Mouse (Mus musculus) midbrain, embryonic 11.5 days (tissue): ENCODE data around the gene Wnk4. TPM values are rescaled to one million over a fixed set of nuclear protein-coding genes. Genes with fewer than 3 reads are reported as not detected.

Source experiments
- ATAC-seq: fragments of 200-750 bp; cut with Nextera tagmentation; 2 replicates; pipeline ENCODE4 v1.8.0; 2017; ENCODE audit warnings: moderate TSS enrichment, moderate library complexity; ENCODE audit not compliant: low FRiP score
- DNase-seq: peaks from one replicate; pipeline ENCODE4 v3.0.0; 2015; ENCODE audit warnings: low spot score; ENCODE audit errors: missing footprints
- H3K27ac ChIP-seq: fragments of 300-500 bp; sonication (generic); 2 replicates; pipeline ENCODE4 v1.5.1; 2014; ENCODE audit warnings: low read depth, low read length
- H3K27me3 ChIP-seq: fragments of 300-500 bp; sonication (generic); 2 replicates; pipeline ENCODE4 v1.6.1; 2014; ENCODE audit warnings: mild to moderate bottlenecking, low read length, moderate library complexity, mixed read lengths; ENCODE audit not compliant: control insufficient read depth, insufficient read depth
- H3K36me3 ChIP-seq: fragments of 300-500 bp; sonication (generic); 2 replicates; pipeline ENCODE4 v1.6.1; 2014; ENCODE audit warnings: mild to moderate bottlenecking, low read length, moderate library complexity, mixed read lengths; ENCODE audit not compliant: control insufficient read depth, insufficient read depth
- H3K4me1 ChIP-seq: fragments of 300-500 bp; sonication (generic); 2 replicates; pipeline ENCODE4 v1.6.1; 2014; ENCODE audit warnings: low read length; ENCODE audit not compliant: control insufficient read depth, insufficient read depth
- H3K4me2 ChIP-seq: fragments of 300-500 bp; sonication (generic); 2 replicates; pipeline ENCODE4 v1.6.1; 2014; ENCODE audit warnings: mild to moderate bottlenecking, moderate library complexity
- H3K4me3 ChIP-seq: fragments of 300-500 bp; sonication (generic); 2 replicates; pipeline ENCODE4 v1.5.1; 2014; ENCODE audit warnings: low read depth, low read length
- H3K9ac ChIP-seq: fragments of 300-500 bp; sonication (generic); 2 replicates; pipeline ENCODE4 v1.6.1; 2014; ENCODE audit warnings: low read length
- H3K9me3 ChIP-seq: fragments of 300-500 bp; sonication (generic); 2 replicates; pipeline ENCODE4 v1.6.1; 2016; ENCODE audit warnings: low read length; ENCODE audit not compliant: control insufficient read depth
- whole genome bisulfite sequencing: fragments of 180-500 bp; shearing (Covaris S2); extraction: QIAGEN DNeasy Blood & Tissue Kit; methylation state at CpG from one replicate; pipeline ENCODE4 v1.1.7; 2014; 5-methylcytosine and 5-hydroxymethylcytosine counted together
- polyA plus RNA-seq: library from polyadenylated mRNA; unstranded; fragments of >200 nt; fragmentation: Nextera tagmentation; extraction: Ambion mirVana; gene quantifications from 2 replicates; pipeline ENCODE4 v1.2.1, GENCODE M21; 2014

The Wnk4 gene
- polyA plus RNA-seq, 1 experiment from 2014 or later, result 4.8 TPM

DNA sequence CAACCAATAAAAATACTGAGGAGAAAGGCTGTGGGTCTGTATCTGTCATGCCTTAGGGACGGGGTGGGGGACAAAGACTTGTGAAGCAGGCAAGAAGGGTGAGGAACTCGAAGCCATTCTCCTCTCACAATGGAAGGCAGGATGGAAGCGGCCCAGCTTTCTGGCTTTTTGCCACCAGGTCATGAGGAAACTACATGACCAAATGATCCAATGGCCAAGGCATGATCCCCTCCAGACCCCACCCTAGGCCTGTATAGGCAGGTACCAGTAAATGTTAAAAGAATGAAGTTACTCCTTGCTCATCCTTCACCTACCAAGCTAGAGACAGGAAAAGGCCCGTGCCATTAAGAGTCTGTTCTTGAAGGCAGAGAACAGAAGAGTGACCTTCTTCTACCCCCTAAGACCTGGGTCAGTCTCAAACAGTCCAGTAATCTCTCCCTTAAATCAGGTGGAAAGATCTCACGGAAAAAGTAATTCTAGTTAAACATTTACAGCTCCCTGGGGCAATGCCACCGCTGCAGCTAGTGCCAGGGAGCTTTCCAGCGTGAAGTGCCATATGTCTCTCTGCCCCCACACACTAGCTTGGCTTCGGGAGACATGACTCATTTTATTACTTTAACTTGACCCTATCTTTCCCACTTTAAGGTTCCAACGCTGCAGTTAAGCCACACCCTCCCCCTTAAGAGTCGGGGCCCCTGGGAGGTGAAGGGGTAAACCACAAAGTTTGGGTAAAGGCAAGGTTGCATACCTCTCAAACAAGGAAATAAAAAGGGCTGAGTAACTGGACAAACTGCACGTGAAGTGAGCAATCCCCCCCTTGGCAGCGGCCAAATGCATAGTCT is 17.2 kb downstream of the Wnk4 start:
- ATAC-seq (no peak), DNase-seq (peak; percentile 79)
- Histone ChIP-seq H3K36me3 (no peaks in the 10 kb centered on the region), H3K4me1 (peaks cover 17% of the 10 kb centered on the region), H3K4me2 (peak overlapping the region; percentile 87), H3K27ac (no peak overlapping the region), H3K4me3 (peak overlapping the region; percentile 54), H3K9ac (peak overlapping the region; percentile 76), H3K27me3 (no peaks in the 10 kb centered on the region; the same call in 1 of the 2 replicates), H3K9me3 (no peaks in the 10 kb centered on the region)
- 81% methylated on average over 12 of the region's 12 CpGs for WGBS

DNA sequence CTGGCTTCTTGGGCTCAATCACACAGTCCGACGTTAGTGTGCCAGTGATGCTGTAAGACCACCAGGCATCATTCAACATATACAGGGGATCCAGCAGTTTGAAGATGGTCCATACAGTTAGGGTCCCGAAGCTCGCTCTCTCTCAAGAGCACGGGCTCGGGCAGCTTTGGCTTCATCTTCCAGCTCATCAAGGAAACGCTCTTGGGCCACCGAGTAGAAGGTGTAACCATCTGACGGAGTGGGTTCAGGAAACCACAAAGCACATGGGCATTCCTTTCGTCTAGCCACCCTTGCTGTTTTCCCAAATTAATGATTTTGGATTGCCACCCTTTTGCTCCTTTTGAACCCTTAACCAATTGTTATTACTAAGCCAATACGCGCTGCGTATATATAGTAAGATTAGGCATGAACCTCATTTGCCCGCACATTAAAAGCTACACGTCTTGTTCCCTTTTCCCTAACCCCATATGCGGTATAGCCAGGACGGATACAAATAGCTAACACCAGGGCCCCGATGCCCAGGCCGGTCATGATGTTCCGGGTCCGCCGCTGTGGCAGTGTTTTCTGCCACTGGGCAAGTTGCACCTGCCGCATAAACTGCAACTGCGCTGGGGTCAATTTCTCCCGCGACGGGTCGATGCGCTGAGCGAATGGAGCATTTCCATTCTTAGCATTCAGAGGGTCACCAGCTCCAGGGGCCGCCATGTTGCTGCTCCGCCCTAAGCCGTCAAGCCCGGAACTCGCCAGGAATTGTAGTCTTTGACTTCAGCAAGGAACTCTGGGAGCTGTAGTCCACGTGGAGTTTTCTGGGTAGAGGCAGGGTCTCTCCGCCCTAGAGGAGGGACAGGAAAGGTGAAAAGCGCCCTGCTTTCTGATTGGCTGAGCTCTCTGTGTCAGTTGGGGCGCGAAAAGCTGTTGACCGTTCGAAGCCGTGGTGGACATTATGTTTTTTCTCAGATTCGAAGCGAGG is 18.1 kb downstream of the Wnk4 start, which contains the start of the genes Cntd1 and Coa3:
Gene Cntd1 (plus strand): TSS at position 790 of the 970 bp plus-strand sequence.
Gene Coa3 (minus strand): TSS at position 892 of the 970 bp plus-strand sequence.
- ATAC-seq (peak; percentile 96), DNase-seq (peak; percentile 95)
- H3K9me3 ChIP-seq, result no peaks in the 10 kb centered on the region
- H3K4me3 ChIP-seq, result peak within 1 kb of the TSS; percentile 54
- peak within 1 kb of the TSS; percentile 76 for H3K9ac ChIP-seq
- H3K4me1 ChIP-seq, result peaks cover 17% of the 10 kb centered on the region
- H3K27ac ChIP-seq, result no peak within 1 kb of the TSS
- 12% methylated on average over 45 of the region's 45 CpGs for WGBS
- no peaks in the 10 kb centered on the region; the same call in 1 of the 2 replicates for H3K27me3 ChIP-seq
- peak within 1 kb of the TSS; percentile 87 for H3K4me2 ChIP-seq
- no peaks in the 10 kb centered on the region for H3K36me3 ChIP-seq

DNA sequence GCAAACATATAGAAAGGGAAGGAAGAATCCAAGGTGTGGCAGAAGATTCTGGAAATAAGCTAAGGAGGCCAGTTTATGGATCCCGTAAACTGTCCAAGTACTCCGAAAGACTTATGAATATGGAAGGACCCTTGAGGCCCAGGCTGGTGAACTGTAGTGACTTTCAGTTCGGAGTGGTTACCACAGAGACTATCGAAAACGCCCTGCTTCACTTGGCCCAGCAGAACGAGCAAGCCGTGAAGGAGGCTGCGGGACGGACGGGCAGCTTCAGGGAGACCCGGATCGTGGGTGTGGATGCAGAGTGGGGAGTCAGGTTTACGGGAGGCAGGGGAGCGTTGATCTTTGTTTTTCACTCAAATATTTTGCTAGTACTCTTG is 18.8 kb downstream of the Wnk4 start:
- Histone ChIP-seq H3K4me1 (peaks cover 17% of the 10 kb centered on the region), H3K9me3 (no peaks in the 10 kb centered on the region), H3K36me3 (no peaks in the 10 kb centered on the region), H3K4me2 (peak overlapping the region; percentile 36), H3K27ac (no peak overlapping the region), H3K9ac (peak overlapping the region; percentile 21; the same call in 1 of the 2 replicates), H3K4me3 (peak overlapping the region; percentile 54), H3K27me3 (no peaks in the 10 kb centered on the region; the same call in 1 of the 2 replicates)
- 62% methylated on average over 14 of the region's 14 CpGs for WGBS
- ATAC-seq (peak; percentile 51), DNase-seq (no peak)

DNA sequence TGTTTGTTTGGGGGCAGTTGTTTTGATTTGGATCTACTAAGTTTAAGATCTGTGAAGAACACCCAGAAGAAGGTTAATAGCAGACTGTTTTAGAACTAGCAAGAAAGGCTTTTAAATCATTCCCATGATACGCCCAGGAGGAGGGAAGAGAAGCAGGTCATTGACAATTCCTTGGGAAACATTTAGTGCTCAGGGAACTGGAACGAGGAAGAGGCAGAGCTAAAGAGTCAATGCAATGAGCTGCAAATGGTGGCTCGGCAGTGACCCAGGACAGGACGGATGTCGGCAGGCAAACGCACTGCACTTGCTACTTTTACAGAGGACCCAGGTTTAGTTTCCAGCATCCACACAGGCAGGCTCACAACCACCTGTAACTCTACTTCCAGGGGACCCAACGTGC is 20.5 kb downstream of the Wnk4 start:
- ATAC-seq (no peak), DNase-seq (peak; percentile 51)
- no peak overlapping the region for H3K4me2 ChIP-seq
- no peak overlapping the region for H3K9ac ChIP-seq
- H3K27ac ChIP-seq, result no peak overlapping the region
- H3K4me3 ChIP-seq, result no peak overlapping the region
- H3K36me3 ChIP-seq, result no peaks in the 10 kb centered on the region
- no peaks in the 10 kb centered on the region; the same call in 1 of the 2 replicates for H3K27me3 ChIP-seq
- WGBS, result 55% methylated on average over 7 of the region's 7 CpGs
- peaks cover 17% of the 10 kb centered on the region for H3K4me1 ChIP-seq
- H3K9me3 ChIP-seq, result no peaks in the 10 kb centered on the region

DNA sequence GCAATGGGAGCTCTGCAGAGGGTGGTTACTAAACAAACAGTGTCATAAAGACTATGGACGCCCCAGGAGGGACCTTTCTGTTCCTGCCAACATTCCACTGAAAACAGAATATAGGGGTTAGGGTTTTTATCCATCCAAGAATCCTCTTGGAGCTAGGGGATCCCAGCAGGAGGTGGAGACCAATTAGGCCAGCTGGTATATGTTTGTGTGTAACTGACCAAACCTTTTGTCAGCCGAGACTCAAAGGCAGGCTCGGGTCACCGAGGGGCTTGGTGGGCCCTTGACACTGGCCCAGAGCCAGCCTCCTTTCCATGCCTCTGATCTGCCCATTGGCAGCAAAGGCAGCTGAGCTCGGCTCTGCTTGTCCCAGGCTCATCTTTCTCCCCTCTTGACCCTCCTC is 22.5 kb downstream of the Wnk4 start:
- Histone ChIP-seq H3K4me3 (no peak overlapping the region), H3K27ac (no peak overlapping the region), H3K4me1 (peaks cover 9% of the 10 kb centered on the region), H3K9me3 (no peaks in the 10 kb centered on the region), H3K27me3 (no peaks in the 10 kb centered on the region; the same call in 1 of the 2 replicates), H3K4me2 (no peak overlapping the region), H3K36me3 (no peaks in the 10 kb centered on the region), H3K9ac (no peak overlapping the region)
- ATAC-seq (no peak), DNase-seq (no peak)
- WGBS, result 34% methylated on average over 5 of the region's 5 CpGs

DNA sequence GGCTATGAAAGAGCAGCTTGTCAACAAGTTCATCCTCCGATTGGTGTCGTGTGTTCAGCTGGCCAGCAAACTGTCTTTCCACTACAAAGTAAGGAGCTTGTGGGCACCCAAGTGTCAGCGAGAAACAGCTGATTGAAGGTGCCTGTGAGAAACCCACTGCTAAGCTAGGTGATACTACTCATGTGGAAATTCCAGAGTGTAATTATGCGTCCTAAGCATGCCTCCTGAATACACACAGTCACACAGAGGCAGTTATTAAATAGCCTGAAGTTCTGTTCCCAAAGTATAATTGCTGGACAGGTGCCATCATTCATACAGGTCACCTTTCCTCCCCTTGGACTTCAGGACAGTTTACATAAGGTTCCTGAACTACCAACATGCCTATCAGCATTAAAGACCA is 23.4 kb downstream of the Wnk4 start:
- Histone ChIP-seq H3K4me1 (peaks cover 4% of the 10 kb centered on the region; the same call in 1 of the 2 replicates), H3K9me3 (no peaks in the 10 kb centered on the region), H3K9ac (no peak overlapping the region), H3K4me2 (no peak overlapping the region), H3K4me3 (no peak overlapping the region), H3K27me3 (no peaks in the 10 kb centered on the region; the same call in 1 of the 2 replicates), H3K27ac (no peak overlapping the region), H3K36me3 (0 out of 2 replicates have a peak, but pooled peaks cover 2% of the 10 kb centered on the region)
- DNase-seq (no peak), ATAC-seq (no peak)
- WGBS, result 70% methylated on average over 4 of the region's 4 CpGs

DNA sequence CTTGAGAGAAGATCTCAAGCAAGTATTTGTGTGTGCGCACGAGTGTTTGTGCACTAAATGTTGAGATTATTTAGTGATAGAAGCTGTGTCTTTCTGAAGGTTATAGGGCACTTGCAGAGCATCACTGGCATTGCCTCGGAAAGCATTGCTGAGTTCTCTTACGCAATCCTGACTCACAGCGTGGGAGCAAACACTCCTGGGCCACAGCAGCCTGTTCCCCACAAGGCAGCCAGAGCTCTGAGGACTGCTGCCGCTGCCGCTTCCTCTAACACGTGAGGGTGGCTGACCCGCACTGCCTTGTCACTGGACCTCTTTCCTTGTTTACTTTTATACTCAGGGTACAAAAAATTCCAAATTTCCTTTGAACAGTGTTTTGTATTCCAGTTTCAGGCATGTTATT is 26.9 kb downstream of the Wnk4 start:
- Histone ChIP-seq H3K27me3 (no peaks in the 10 kb centered on the region), H3K9ac (no peak overlapping the region), H3K4me2 (no peak overlapping the region), H3K27ac (no peak overlapping the region), H3K4me3 (no peak overlapping the region), H3K9me3 (no peaks in the 10 kb centered on the region), H3K4me1 (no peaks in the 10 kb centered on the region; the same call in 1 of the 2 replicates), H3K36me3 (peaks cover 6% of the 10 kb centered on the region; the same call in 1 of the 2 replicates)
- no peak for DNase-seq
- no peak for ATAC-seq
- WGBS, result 90% methylated on average over 9 of the region's 9 CpGs

DNA sequence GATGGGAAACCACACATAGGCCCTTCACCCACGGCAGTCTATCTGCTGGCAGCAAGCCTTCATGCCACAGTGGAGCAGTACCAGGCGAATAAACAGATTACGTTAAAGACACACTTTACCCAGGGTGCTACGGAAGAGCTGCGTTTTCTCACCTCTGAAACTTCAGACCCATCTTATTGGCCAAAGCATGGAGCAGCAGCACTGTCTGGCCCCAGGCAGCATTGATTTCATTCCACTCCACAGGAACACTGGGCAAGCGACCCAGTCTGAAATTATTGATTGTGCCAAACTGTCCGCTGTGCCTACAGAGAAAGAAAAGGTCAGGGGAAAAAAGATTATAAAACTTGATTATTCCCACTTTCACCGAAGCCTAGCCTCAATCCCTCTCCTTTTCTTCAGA is 30.9 kb downstream of the Wnk4 start:
- ATAC-seq, result no peak
- Histone ChIP-seq H3K9me3 (no peaks in the 10 kb centered on the region), H3K36me3 (peaks cover 6% of the 10 kb centered on the region; the same call in 1 of the 2 replicates), H3K4me3 (no peak overlapping the region), H3K27me3 (no peaks in the 10 kb centered on the region), H3K4me1 (no peaks in the 10 kb centered on the region), H3K9ac (no peak overlapping the region), H3K27ac (no peak overlapping the region), H3K4me2 (no peak overlapping the region)
- 97% methylated on average over 8 of the region's 8 CpGs for WGBS
- DNase-seq, result peak; percentile 31
